Mouse (Mus musculus): ENCODE data around the gene Tnfaip8l3.

Gene Tnfaip8l3

GRCm38 (mm10) chr9:53984868-53985267 is 83.3 kb downstream of the Tnfaip8l3 start:
- peak; percentile 30 for DNase-seq

GRCm38 (mm10) chr9:53975122-53975518 is 93.1 kb downstream of the Tnfaip8l3 start, which contains the start of gene Elmod1:
Elmod1 (minus strand) TSS chr9:53975301.
- DNase-seq, result no peak

GRCm38 (mm10) chr9:53974328-53975121 is 93.7 kb downstream of the Tnfaip8l3 start:
- DNase-seq, result no peak

GRCm38 (mm10) chr9:53973929-53974327 is 94.3 kb downstream of the Tnfaip8l3 start:
- DNase-seq, result no peak
